Mouse (Mus musculus): ENCODE data around the gene Cldnd2.
"Not testable (repeated sequence)": the region's sequence is repeated elsewhere in the genome, so short reads cannot be mapped to it uniquely, and the experiment has no call there.

Cldnd2 gene

DNA sequence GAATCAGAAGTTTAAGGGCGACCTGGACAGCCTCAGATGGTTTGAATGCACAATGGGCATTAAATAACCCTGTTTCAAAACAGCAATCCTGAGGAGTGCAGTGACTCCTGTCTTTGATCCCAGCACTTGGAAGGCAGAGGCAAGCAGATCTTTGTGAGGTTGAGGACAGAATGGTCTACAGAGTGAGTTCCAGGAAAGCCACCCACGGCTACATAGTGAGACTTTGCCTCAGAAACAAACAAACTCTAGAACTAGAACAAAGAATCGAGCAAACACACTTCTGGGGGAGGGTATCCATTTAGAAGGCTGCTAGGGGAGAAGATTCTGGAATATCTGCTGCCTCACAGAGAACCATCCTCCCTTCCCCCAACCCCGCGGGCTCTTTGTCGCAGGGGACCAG is at the start of gene Cldnd2:
Gene Cldnd2 (plus strand): TSS at position 301 of the 400 bp plus-strand sequence.
- no peak for DNase-seq (ENCODE audit: low spot score)

DNA sequence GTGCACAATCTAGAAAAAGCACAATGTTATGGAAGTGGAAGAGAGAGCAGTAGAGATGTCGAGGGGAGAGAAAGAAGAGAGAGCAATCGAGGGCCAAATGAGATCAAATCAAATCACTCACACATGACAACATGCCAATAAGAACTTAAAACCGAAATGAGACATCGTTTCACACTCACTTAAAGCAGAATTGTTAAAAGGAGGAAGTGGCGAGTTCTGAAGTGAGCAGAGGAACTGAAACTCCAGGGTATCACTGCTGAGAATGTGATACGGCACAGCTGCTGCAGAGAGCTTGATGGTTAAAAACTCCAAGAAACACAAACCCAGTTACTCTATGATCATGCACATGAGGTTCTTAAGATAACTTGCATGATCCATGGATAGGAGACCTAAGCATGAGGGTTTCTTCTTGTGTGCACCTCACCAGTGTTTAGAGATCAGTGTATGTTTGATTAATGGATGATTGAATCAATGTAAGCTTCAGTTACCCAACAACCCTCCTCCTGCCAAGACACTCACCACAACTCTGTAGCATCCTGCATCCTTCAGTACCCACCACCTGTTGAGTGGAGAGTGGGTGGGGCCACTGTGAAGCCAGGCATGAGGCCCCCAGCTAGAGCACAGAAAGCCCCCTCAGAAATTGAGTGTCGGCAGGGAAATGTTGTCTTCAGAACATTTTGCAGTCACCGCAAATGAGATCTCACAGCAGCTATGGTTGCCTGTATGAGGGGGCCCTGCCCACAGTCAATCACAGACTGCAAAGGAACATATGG is 48.0 kb upstream of the Cldnd2 start:
- peak; percentile 9 for DNase-seq (ENCODE audit: low spot score)

DNA sequence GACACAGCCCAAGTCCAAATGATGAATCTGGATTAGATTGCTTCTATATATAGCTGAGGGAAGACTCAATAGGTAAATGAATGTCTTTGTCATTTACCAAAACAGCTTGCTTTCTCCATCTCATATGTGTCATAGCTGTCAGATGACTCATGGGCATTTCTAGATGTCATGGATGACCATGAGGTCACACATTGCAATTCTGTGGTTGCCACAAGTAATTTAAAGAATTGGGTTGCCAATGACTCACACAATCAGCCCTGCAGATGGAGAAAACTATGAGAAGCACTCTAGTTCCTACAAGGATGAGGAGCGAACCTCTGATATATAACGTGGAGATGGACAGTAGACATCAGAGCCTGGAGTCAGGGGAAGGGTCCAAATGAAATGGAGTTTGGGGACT is 41.1 kb upstream of the Cldnd2 start:
- DNase-seq (ENCODE audit: low spot score): no peak

DNA sequence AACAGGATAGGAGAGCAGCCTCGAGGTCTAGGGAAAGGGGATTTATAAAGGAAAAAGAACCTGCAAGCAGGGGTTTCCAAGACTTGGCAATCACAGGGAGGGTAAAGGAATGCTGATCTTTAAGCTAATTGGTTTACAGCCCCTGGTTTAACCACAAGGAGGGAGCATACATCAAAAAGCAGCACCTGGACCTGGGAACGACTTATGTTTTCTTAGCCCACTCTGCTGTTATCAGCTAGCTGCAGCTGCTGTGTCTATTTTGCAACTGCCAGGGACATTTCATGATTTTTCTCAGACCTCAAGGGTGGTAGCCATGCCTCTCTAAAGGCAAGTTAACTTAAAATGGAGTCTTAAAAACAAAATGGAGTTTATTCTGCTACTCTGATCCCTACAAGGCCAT is 37.9 kb upstream of the Cldnd2 start:
- no peak for DNase-seq (ENCODE audit: low spot score)

DNA sequence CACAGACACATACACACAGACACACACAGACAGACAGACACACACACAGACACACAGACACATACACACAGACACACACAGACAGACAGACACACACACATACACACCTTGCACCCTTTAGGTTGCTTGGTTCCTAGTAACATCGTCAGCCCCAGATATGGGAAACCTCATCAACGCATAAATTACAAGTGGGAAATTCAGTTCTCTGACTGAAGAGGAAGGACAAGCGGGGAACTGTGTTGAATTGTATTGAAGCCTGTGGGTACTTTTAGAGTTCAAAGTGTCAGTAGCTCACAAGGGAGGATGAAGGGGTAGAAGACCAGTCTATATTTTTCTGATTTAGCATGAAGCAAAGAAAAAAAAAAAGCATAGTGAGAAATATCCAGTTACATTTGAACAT is 33.0 kb upstream of the Cldnd2 start:
- DNase-seq (ENCODE audit: low spot score): no peak

DNA sequence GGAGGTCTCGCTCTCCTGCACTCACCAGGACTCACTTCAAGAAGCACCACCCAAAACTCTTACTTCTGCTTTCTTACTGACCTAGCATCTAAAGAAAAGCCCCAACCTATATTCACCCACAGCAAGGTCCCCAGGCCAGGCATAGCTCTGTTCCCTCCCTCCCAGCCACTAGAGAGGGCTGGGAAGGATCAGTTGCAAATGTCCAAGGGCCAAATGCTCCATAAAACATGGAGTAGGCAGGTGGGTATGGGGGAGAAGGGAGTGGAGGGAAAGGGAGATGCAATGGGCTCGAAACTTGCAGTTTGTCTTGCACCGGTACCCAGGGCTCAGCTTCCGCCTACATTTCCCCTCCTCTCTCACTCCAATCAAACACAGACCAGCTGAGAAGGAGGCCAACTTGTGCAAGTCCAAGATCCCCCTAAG is 32.4 kb upstream of the Cldnd2 start, which contains the start of gene Siglecg:
Gene Siglecg (plus strand): TSS at position 74 of the 423 bp plus-strand sequence.
- no peak for DNase-seq (ENCODE audit: low spot score)

DNA sequence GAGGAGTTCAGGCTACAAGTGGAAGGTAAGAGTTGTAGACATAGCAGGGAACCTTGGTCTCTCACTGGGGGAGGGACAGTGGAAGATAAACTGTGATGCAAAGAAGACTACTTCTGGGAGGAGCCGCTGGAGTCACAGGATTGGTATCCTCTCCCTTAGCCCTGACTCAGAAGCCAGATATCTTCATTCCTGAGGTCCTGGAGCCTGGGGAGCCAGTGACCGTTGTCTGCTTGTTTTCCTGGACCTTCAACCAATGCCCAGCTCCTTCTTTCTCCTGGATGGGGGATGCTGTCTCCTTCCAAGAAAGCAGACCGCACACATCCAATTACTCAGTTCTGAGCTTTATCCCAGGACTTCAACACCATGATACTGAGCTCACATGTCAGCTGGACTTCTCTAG is 31.5 kb upstream of the Cldnd2 start:
- DNase-seq (ENCODE audit: low spot score): no peak

DNA sequence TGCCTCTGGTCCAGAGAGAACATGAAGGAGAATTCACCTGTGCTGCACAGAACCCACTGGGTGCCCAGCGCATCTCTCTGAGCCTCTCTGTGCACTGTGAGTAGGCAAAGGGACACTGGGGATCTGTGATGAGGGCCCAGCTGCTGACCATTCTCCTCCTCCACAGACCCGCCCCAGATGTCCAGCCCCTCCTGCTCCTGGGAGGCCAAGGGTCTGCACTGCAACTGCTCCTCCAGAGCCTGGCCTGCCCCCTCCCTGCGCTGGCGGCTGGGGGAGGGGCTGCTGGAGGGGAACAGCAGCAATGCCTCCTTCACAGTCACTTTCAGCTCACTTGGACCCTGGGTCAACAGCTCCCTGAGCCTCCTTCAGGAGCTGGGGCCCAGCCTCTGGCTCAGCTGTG is 28.9 kb upstream of the Cldnd2 start:
- not testable (repeated sequence) for DNase-seq (ENCODE audit: low spot score)

DNA sequence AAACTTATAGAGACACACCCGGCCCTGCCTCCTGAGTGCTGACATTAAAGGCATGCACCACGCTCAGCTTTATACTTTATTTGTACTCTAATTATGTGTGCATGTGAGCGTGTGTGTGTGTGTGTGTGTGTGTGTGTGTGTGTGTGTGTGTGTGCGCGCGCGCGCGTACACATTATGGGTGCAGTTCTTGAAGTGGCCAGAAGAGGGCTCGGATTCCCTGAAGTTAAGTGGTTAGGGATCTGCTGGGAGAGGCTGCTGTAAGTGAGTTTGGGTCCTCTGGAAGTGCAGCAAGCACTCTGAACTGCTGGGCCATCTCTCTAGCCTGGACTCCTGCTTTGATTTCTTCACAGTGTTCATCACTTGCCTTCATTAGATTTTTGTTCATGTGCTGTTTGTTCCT is 23.3 kb upstream of the Cldnd2 start:
- DNase-seq (ENCODE audit: low spot score): no peak

DNA sequence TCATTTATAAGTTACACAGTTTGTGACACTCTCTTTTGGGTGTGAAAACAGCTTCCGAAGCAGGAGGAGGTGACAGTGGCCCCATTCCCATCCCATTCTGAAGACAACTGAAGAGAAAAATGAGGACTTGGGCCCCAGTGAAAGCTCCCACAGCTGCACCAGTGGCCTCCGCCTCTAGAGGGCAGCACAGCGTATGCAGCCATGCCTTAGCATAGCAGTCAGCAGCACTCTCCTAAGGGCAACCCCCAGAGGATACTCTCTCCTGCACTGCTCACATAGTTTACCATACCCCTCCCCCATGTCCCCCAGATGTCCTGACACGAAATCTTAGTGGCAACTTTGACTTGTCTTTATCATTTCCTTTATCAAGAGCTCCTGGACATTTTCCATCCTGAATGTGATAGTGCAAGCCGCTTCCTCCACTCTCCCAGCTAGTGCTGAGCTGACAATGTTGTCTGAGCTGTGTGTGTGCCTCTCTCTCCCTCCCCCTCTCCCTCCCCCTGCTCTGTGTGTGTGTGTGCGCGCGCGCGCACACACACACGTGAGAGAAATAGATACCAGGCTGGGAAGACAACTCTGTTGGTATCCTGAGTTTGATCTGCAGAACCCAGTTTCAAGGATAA is 17.5 kb upstream of the Cldnd2 start:
- DNase-seq (ENCODE audit: low spot score): peak; percentile 61

DNA sequence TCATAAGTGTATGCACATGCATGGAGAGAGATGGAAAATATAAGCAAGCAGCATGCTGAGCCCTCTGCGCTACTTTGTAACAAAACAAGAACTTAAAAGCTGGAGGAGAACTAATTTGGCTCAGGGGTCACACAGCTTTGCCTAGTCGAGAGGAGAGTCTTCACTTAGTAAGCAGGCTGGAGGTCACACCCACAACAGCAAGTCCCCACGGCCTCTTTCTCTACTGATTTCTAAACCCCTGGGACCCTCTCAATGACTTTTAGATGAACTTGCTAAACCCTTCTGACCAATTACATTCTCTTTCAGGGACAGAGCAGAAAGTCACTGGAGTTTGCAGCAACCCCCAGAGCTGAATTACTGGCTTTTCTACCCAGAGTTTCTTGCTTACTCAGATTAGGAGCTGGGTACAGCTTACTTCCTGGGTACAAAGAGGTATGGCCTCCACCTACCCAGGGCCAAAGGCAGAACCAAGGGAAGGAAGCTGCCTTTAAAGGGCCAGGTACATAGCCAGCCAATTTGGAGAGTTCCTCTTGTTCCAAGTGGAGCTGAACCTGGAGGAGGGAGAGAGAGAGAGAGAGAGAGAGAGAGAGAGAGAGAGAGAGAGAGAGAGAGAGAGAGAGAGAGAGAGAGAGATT is 16.5 kb upstream of the Cldnd2 start:
- DNase-seq (ENCODE audit: low spot score): no peak

DNA sequence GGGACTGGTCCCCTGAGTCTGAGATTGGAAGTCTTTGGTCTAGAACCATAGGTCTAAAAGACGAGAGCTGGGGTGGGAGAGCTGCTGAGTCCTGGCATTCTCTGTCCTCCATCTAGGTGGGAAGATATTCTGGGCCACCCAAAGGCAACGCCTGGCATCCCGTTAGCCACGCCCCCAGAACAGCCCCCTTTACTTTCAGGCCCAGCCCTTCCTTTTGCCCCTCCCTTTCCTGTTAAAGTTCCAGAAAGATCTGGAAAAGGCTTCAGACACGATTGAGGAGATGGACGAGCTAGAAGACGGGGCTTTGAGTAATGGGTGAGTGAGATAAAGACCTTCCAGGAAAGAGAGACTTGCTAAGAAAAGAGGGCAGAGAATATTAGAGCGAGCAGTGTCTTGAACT is 13.2 kb upstream of the Cldnd2 start, which contains the start of gene Lim2:
Gene Lim2 (plus strand): TSS at position 265 of the 400 bp plus-strand sequence.
- DNase-seq (ENCODE audit: low spot score): no peak

DNA sequence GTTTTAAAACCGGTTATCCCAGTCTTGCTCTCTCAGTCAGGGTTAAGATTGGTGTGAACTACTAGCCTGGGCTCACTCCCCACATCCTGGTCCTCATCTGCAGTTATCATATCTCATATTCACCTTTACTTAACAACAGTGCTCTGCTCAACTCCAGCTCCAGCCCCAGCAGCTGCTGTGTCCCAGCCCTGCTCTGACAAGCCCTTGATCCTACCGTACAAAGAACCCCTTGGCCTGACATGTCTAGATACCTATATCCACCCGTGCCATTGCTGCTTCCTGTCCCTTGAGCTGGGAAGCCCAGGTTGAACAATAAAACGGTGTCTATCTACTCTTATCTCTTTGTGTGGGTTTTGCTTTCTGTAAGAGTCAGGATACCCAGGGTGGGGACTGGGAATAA is 11.1 kb upstream of the Cldnd2 start:
- DNase-seq (ENCODE audit: low spot score): no peak

DNA sequence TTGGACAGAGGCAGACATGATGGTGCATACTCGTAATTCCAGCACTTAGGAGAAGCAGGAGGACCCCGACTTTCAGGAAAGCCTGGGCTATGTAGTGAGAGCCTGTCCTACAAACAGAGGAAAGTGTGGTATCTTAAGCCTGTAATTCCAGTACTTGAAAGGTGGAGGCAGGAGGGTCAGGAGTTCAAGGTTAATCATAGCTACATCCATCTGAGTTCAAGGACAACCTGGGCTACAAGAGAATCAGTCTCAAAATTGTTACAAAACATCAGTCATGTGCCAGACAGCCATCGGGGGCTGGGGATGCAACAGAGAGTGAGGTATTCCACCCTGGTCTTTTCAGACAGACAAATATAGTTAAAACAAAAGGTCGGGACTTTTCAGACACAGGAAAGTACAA is 7.7 kb upstream of the Cldnd2 start:
- DNase-seq (ENCODE audit: low spot score): no peak

DNA sequence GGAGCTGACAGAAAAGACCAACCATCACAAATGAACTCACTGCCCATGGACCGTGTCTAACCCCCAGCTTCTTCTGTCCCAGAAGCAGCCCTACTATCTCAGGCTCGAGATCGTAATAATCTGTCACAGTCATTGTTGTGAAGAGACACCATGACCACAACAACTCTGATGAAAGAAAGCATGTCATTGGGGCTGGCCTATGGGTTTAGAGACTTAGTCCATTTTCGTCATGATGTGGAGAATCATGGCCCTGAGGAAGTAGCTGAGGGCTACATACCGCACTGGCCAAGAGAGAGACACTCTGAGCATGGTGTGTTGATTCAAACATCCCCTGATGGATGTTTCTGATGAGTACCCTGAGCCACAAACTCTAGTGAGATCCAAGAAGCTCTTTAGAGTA is 5.9 kb upstream of the Cldnd2 start:
- no peak for DNase-seq (ENCODE audit: low spot score)

DNA sequence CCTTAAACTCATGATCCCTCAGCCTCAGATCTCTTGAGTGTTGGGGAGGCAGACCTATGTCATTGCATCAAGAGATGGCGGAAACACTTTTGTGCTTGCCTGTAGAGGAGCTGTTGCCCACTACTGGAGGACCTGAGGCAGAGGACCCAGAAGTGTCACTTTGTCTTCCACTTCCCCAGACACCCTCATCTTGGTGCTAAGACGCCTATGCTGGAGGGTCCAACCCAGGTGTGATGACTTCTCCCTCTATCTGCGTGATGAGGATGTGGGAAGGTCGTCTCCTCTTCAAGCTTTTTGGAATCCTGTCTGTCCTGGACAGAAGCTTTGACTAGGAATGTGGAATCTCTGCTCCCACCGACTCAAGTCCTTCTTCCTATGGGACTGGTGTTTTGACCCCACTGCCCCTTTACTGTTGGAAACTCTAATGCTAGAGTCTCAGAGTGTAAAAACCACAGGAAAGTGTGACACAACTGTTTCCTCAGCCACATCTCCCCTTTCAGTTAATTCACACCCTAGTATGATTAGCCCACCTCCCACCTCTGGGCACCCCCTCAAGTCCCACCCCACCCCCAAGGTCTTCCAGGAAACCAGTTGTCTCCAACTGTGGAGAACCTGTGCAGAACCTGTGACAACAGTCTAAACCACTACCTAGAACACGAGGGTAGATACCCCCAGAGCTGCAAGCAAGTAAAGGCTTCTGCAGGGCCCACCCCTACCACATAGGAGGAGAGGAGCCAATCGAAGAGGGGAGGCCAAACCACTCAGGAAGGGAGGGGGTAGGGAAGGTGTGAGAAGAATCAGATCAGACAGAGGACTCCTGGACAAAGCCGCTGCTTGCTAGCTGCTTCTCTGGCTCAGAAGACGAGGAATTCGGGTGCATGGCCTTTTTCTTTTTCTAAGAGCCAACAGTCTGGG is 4.0 kb upstream of the Cldnd2 start, which contains the start of gene Nkg7:
Gene Nkg7 (plus strand): TSS at position 733 of the 915 bp plus-strand sequence.
- DNase-seq (ENCODE audit: low spot score): no peak

DNA sequence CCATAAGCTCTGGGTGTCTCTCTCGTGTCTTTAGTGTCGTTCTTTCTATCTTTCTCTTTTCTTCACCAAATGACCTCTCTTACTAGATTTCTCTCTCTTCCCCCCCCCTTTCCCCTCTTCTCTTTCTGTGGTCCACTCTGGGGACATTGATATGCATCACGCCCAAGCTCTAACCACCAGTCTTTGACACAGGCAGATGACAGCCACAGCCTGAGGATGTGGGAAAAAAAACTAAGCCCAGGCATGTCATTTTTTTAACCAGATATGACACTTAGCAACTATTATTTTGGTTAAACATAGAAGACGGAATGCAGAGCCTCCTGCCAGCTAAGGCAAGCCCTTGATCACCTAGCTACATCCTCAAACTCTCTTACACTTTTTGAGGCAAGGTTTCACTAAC is 2.0 kb upstream of the Cldnd2 start:
- DNase-seq (ENCODE audit: low spot score): no peak

DNA sequence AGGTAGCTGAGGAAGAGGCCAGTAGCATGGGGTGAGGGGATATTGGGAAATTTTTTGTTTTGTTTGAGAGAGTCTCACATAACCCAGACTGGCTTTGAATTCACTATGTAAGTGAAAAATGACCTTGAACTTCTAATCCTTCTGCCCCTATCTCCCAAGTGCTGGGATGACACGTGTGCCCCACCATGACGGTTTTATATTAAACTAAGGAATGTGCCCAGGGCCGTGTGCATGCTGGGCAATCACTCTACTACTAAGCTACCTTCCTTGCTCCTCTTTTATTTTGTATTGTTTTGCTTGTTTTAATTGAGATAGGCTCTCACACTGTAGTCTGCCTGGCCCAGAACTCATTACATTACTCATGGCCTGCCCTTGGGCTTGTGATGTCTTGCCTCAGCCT is 489 bp downstream of the Cldnd2 start:
- no peak for DNase-seq (ENCODE audit: low spot score)

DNA sequence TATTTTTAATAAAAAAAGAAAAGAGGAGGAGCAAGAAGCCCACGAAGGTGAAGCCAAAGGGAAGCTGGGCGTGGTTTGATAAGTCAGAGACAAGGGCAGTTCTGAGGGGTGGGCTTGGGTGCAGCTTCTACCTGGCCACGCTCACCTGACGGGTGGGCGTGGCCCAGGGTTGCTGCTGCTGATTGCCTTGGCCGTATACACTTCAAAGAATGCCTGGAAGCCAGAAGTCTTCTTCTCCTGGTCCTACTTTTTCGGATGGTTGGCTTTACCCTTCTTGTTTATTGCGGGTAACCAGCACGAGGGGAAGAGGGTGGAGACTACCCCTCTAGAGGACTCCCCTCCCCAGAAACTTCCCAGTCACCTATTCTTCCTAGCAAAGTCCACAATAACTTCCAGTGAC is 2.1 kb downstream of the Cldnd2 start:
- no peak for DNase-seq (ENCODE audit: low spot score)

DNA sequence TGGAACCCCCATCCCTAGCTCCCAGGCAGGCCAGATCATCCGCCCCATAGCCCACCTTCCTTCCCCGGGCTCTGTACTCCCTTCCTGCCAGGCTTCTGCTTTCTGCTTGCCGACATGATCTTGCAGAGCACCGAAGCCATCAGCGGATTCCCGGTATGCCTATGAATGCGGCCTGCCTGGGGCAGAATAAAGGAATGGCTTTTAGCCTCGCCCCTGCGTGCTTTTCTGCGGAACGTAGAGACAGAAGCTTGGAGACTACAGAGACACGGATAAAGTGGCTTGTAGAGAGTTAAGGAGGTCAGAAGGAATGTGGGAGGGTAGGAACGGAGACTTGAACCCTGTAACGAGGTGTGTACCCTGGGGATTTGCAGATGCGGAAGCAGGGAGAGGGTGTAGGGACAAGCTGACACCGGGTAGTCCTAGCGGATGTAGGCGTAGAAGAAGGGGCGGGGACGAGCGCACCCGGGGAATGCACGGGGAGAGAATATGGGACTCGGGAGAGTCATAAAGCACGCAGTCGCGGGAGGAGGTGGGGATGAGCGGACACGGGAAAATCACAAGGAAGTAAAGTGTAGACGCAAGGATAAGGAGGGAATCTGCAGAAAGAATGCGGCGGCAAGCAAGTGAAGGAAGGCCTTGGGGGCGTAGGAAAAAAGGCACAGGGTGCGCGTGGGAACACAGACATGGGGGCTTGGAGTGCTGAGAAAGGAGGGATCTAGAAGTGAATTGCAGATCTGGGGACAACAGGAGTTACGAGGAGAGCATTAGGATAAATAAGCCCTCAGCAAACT is 2.7 kb downstream of the Cldnd2 start:
- peak; percentile 60 for DNase-seq (ENCODE audit: low spot score)

DNA sequence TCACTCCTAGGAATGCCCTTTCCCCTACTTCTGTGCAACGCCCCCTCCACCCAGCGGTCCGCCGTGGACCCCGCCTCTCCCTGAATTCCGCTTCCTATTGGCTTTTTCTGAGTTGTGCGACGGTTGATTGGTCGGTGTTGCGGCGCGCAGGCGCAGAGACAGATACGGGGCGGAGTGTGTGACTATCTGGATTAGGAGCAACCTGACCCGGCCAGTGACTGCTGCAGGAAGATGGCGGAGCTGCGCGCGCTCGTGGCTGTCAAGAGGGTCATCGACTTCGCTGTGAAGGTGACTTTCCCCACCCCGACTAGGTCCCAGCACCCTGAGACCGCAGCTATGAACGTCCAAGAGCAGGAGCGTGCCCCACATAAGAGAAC is 3.3 kb downstream of the Cldnd2 start, which contains the start of the genes Etfb and Gm45233:
Gene Etfb (plus strand): TSS at position 167 of the 377 bp plus-strand sequence.
Gene Gm45233 (plus strand): TSS at position 212 of the 377 bp plus-strand sequence.
- peak; percentile 87 for DNase-seq (ENCODE audit: low spot score)

All from spleen, adult 12 weeks (tissue).